Mouse (Mus musculus) bone marrow macrophage, adult 2 months (primary cell): ENCODE results near the gene Arfgef3.

Experiments
- CTCF ChIP-seq: IDR thresholded peaks from 2 replicates; pipeline ENCODE4 v1.5.1; 2012; ENCODE audit warnings: low read depth, mild to moderate bottlenecking, low read length, moderate library complexity
- POLR2A ChIP-seq: IDR thresholded peaks from 2 replicates; pipeline ENCODE4 v1.6.1; 2012; ENCODE audit warnings: mild to moderate bottlenecking, low read depth, low read length, borderline replicate concordance

GRCm38 (mm10) chr10:18646035-18646434 is 97.7 kb downstream of the Arfgef3 start:
- no peak for TF ChIP-seq POLR2A
- TF ChIP-seq CTCF: no peak
